Mouse (Mus musculus) heart, adult 2 months (tissue): ENCODE measurements at regions not wholly inside any gene's neighbourhood (a gene's known extent, or its start where the extent isn't known, plus 50 kb on each side); places are given as distances from the start of the nearest gene placed in this dataset.

ENCODE experiments used
- CTCF ChIP-seq: fragments of 200-600 bp; IDR thresholded peaks from 2 replicates; pipeline ENCODE4 v1.8.1; 2022; ENCODE audit warnings: antibody characterized with exemption, mild to moderate bottlenecking, moderate library complexity
- POLR2A ChIP-seq: fragments of 200-500 bp; IDR thresholded peaks from 2 replicates; pipeline ENCODE4 v1.6.1; 2011; ENCODE audit warnings: mild to moderate bottlenecking, low read depth, low read length, control low read depth; ENCODE audit not compliant: insufficient read depth

GRCm38 (mm10) chr1:160850674-160851073 lies 55.5 kb upstream of the Rc3h1 start:
- TF ChIP-seq CTCF: no peak
- no peak for TF ChIP-seq POLR2A
